Mouse (Mus musculus): ENCODE results near the gene Cacna1c. TPM values are rescaled to one million over a fixed set of nuclear protein-coding genes. Genes with fewer than 3 reads are reported as not detected.

Cacna1c gene
- polyA plus RNA-seq, 1 experiment, result 1.3 TPM

GRCm38 (mm10) chr6:118643541-118643940, 552.7 kb downstream of the Cacna1c start:
- TF ChIP-seq GATA1 (IDR thresholded peaks at IDR 0.05; ENCODE audit: borderline replicate concordance, low read length) (no peak), FLI1 (IDR thresholded peaks at IDR 0.05; ENCODE audit: low read length) (no peak)

GRCm38 (mm10) chr6:118641671-118642325, 554.4 kb downstream of the Cacna1c start:
- Histone ChIP-seq H3K9me3 (peaks cover 12% of the 10 kb centered on the region), H3K27me3 (replicated peaks) (peaks cover 62% of the 10 kb centered on the region), H3K36me3 (replicated peaks; ENCODE audit: low read length) (no peaks in the 10 kb centered on the region), H3K4me1 (peaks cover 5% of the 10 kb centered on the region; the same call in 1 of the 2 replicates), H3K4me3 (replicated peaks) (no peak overlapping the region)
- TF ChIP-seq GATA1 (IDR thresholded peaks at IDR 0.05; ENCODE audit: borderline replicate concordance, low read length) (no peak), FLI1 (IDR thresholded peaks at IDR 0.05; ENCODE audit: low read length) (no peak)

More at GRCm38 (mm10) chr6:118643541-118643940, 552.7 kb downstream of the Cacna1c start:
- Histone ChIP-seq H3K9me3 (peaks cover 1% of the 10 kb centered on the region; the same call in 1 of the 2 replicates), H3K4me3 (replicated peaks) (no peak overlapping the region), H3K4me1 (peaks cover 6% of the 10 kb centered on the region; the same call in 1 of the 2 replicates), H3K27me3 (replicated peaks) (peaks cover 58% of the 10 kb centered on the region), H3K36me3 (replicated peaks; ENCODE audit: low read length) (no peaks in the 10 kb centered on the region)

GRCm38 (mm10) chr6:118639816-118640215, 556.4 kb downstream of the Cacna1c start:
- peaks cover 54% of the 10 kb centered on the region for H3K27me3 ChIP-seq (replicated peaks)

GRCm38 (mm10) chr6:118638911-118639310, 557.3 kb downstream of the Cacna1c start:
- H3K36me3 ChIP-seq (replicated peaks; ENCODE audit: low read length), result no peaks in the 10 kb centered on the region
- H3K9me3 ChIP-seq, result peaks cover 18% of the 10 kb centered on the region
- H3K27me3 ChIP-seq (replicated peaks), result peaks cover 46% of the 10 kb centered on the region
- no peak overlapping the region for H3K4me3 ChIP-seq (replicated peaks)
- TF ChIP-seq GATA1 (IDR thresholded peaks at IDR 0.05; ENCODE audit: borderline replicate concordance, low read length) (no peak), FLI1 (IDR thresholded peaks at IDR 0.05; ENCODE audit: low read length) (no peak)
- no peaks in the 10 kb centered on the region for H3K4me1 ChIP-seq

More at GRCm38 (mm10) chr6:118639816-118640215, 556.4 kb downstream of the Cacna1c start:
- H3K36me3 ChIP-seq (replicated peaks; ENCODE audit: low read length), result no peaks in the 10 kb centered on the region
- no peaks in the 10 kb centered on the region for H3K4me1 ChIP-seq
- H3K4me3 ChIP-seq (replicated peaks), result no peak overlapping the region
- H3K9me3 ChIP-seq, result peaks cover 18% of the 10 kb centered on the region
- no peak for TF ChIP-seq GATA1 (IDR thresholded peaks at IDR 0.05; ENCODE audit: borderline replicate concordance, low read length)
- TF ChIP-seq FLI1 (IDR thresholded peaks at IDR 0.05; ENCODE audit: low read length), result no peak

- TF ChIP-seq FLI1 (IDR thresholded peaks at IDR 0.05; ENCODE audit: low read length) (no peak), GATA1 (IDR thresholded peaks at IDR 0.05; ENCODE audit: borderline replicate concordance, low read length) (no peak)
- no peaks in the 10 kb centered on the region for H3K36me3 ChIP-seq (replicated peaks; ENCODE audit: low read length)
- no peak overlapping the region for H3K4me3 ChIP-seq (replicated peaks)
- H3K9me3 ChIP-seq, result peaks cover 11% of the 10 kb centered on the region
- H3K27me3 ChIP-seq (replicated peaks), result peaks cover 35% of the 10 kb centered on the region
- peaks cover 14% of the 10 kb centered on the region for H3K4me1 ChIP-seq
Measured at GRCm38 (mm10) chr6:118632491-118632890, 563.7 kb downstream of the Cacna1c start.

GRCm38 (mm10) chr6:118630006-118630405, 566.2 kb downstream of the Cacna1c start:
- no peaks in the 10 kb centered on the region for H3K9me3 ChIP-seq
- no peak overlapping the region for H3K4me3 ChIP-seq (replicated peaks)
- peaks cover 41% of the 10 kb centered on the region for H3K27me3 ChIP-seq (replicated peaks)
- TF ChIP-seq GATA1 (IDR thresholded peaks at IDR 0.05; ENCODE audit: borderline replicate concordance, low read length), result no peak
- no peak for TF ChIP-seq FLI1 (IDR thresholded peaks at IDR 0.05; ENCODE audit: low read length)
- peaks cover 18% of the 10 kb centered on the region for H3K4me1 ChIP-seq
- H3K36me3 ChIP-seq (replicated peaks; ENCODE audit: low read length), result no peaks in the 10 kb centered on the region

- Histone ChIP-seq H3K4me1 (peaks cover 21% of the 10 kb centered on the region), H3K4me3 (replicated peaks) (no peak overlapping the region), H3K27me3 (replicated peaks) (peaks cover 37% of the 10 kb centered on the region), H3K9me3 (no peaks in the 10 kb centered on the region), H3K36me3 (replicated peaks; ENCODE audit: low read length) (no peaks in the 10 kb centered on the region)
- TF ChIP-seq FLI1 (IDR thresholded peaks at IDR 0.05; ENCODE audit: low read length) (no peak), GATA1 (IDR thresholded peaks at IDR 0.05; ENCODE audit: borderline replicate concordance, low read length) (no peak)
Measured at GRCm38 (mm10) chr6:118626246-118626645, 570.0 kb downstream of the Cacna1c start.

GRCm38 (mm10) chr6:118623609-118624008, 572.6 kb downstream of the Cacna1c start:
- peaks cover 25% of the 10 kb centered on the region for H3K27me3 ChIP-seq (replicated peaks)
- no peak for TF ChIP-seq GATA1 (IDR thresholded peaks at IDR 0.05; ENCODE audit: borderline replicate concordance, low read length)
- no peak for TF ChIP-seq FLI1 (IDR thresholded peaks at IDR 0.05; ENCODE audit: low read length)

GRCm38 (mm10) chr6:118621866-118622265, 574.4 kb downstream of the Cacna1c start:
- Histone ChIP-seq H3K4me1 (peaks cover 14% of the 10 kb centered on the region), H3K36me3 (replicated peaks; ENCODE audit: low read length) (no peaks in the 10 kb centered on the region), H3K9me3 (peaks cover 6% of the 10 kb centered on the region; the same call in 1 of the 2 replicates), H3K4me3 (replicated peaks) (peak overlapping the region; percentile 84), H3K27me3 (replicated peaks) (peaks cover 26% of the 10 kb centered on the region)
- TF ChIP-seq FLI1 (IDR thresholded peaks at IDR 0.05; ENCODE audit: low read length), result no peak
- no peak for TF ChIP-seq GATA1 (IDR thresholded peaks at IDR 0.05; ENCODE audit: borderline replicate concordance, low read length)

More at GRCm38 (mm10) chr6:118623609-118624008, 572.6 kb downstream of the Cacna1c start:
- H3K4me3 ChIP-seq (replicated peaks), result no peak overlapping the region
- no peaks in the 10 kb centered on the region for H3K9me3 ChIP-seq
- no peaks in the 10 kb centered on the region for H3K36me3 ChIP-seq (replicated peaks; ENCODE audit: low read length)
- peaks cover 14% of the 10 kb centered on the region for H3K4me1 ChIP-seq

- peaks cover 22% of the 10 kb centered on the region for H3K27me3 ChIP-seq (replicated peaks)
- H3K36me3 ChIP-seq (replicated peaks; ENCODE audit: low read length), result no peaks in the 10 kb centered on the region
- peak overlapping the region; percentile 84 for H3K4me3 ChIP-seq (replicated peaks)
- TF ChIP-seq FLI1 (IDR thresholded peaks at IDR 0.05; ENCODE audit: low read length) (no peak), GATA1 (IDR thresholded peaks at IDR 0.05; ENCODE audit: borderline replicate concordance, low read length) (no peak)
- peaks cover 6% of the 10 kb centered on the region; the same call in 1 of the 2 replicates for H3K9me3 ChIP-seq
- peaks cover 14% of the 10 kb centered on the region for H3K4me1 ChIP-seq
Measured at GRCm38 (mm10) chr6:118621406-118621805, 574.8 kb downstream of the Cacna1c start.

Data from megakaryocyte, embryonic 14.5 days (primary cell).